Mouse (Mus musculus) G1E (cell line): ENCODE results near the gene Rnase1.

Source experiments
- CTCF ChIP-seq: IDR thresholded peaks from 2 replicates; pipeline ENCODE4 v1.5.1; 2012; ENCODE audit warnings: low read depth, low read length, inconsistent platforms, mixed read lengths
- GATA1 ChIP-seq: IDR thresholded peaks from 2 replicates; pipeline ENCODE4 v1.6.1; 2012; ENCODE audit warnings: borderline replicate concordance, low read length, inconsistent platforms, mixed read lengths
- POLR2AphosphoS5 ChIP-seq: IDR thresholded peaks from 2 replicates; pipeline ENCODE4 v1.6.1; 2012; ENCODE audit warnings: low read depth, low read length, inconsistent platforms; ENCODE audit not compliant: insufficient replicate concordance
- TAL1 ChIP-seq: conservative IDR thresholded peaks from 2 replicates; pipeline ENCODE4 v1.6.1; 2012; ENCODE audit warnings: low read depth, low read length, inconsistent platforms, mixed read lengths

GRCm38 (mm10) chr14:51156056-51156735 lies 9.6 kb upstream of the Rnase1 start:
- no peak for TF ChIP-seq CTCF
- no peak for TF ChIP-seq POLR2AphosphoS5
- TF ChIP-seq TAL1: no peak
- no peak for TF ChIP-seq GATA1
